Mouse (Mus musculus): ENCODE measurements around the gene Aldh9a1. TPM values are rescaled to one million over a fixed set of nuclear protein-coding genes. Genes with fewer than 3 reads are reported as not detected.

Gene Aldh9a1
- polyA plus RNA-seq, 1 experiment: 73.4 TPM

GRCm38 (mm10) chr1:167378019-167378418 lies 28.2 kb downstream of the Aldh9a1 start:
- Histone ChIP-seq H3K27ac (ENCODE audit: insufficient read depth, low read length) (no peak overlapping the region), H3K9me3 (replicated peaks; ENCODE audit: control insufficient read depth, insufficient read depth, low read length, poor library complexity, severe bottlenecking) (no peaks in the 10 kb centered on the region), H3K9ac (ENCODE audit: low read depth, poor library complexity, severe bottlenecking) (no peak overlapping the region), H3K4me3 (ENCODE audit: low read depth, low read length) (no peak overlapping the region), H3K27me3 (ENCODE audit: control insufficient read depth, insufficient read depth, low read length, poor library complexity, severe bottlenecking) (no peaks in the 10 kb centered on the region), H3K36me3 (ENCODE audit: control insufficient read depth, insufficient read depth, low read length, poor library complexity, severe bottlenecking) (no peaks in the 10 kb centered on the region), H3K4me1 (ENCODE audit: control insufficient read depth, insufficient read depth, low read length) (no peaks in the 10 kb centered on the region)
- TF ChIP-seq CTCF (IDR thresholded peaks at IDR 0.05; ENCODE audit: low read depth, low read length) (no peak), EP300 (IDR thresholded peaks at IDR 0.05; ENCODE audit: insufficient read depth, low read depth, low read length) (no peak), POLR2A (IDR thresholded peaks at IDR 0.05; ENCODE audit: insufficient read depth, low read length) (no peak)

- Histone ChIP-seq H3K27ac (ENCODE audit: insufficient read depth, low read length) (no peak overlapping the region), H3K9me3 (replicated peaks; ENCODE audit: control insufficient read depth, insufficient read depth, low read length, poor library complexity, severe bottlenecking) (no peaks in the 10 kb centered on the region), H3K4me3 (ENCODE audit: low read depth, low read length) (no peak overlapping the region), H3K9ac (ENCODE audit: low read depth, poor library complexity, severe bottlenecking) (no peak overlapping the region), H3K27me3 (ENCODE audit: control insufficient read depth, insufficient read depth, low read length, poor library complexity, severe bottlenecking) (no peaks in the 10 kb centered on the region), H3K36me3 (ENCODE audit: control insufficient read depth, insufficient read depth, low read length, poor library complexity, severe bottlenecking) (no peaks in the 10 kb centered on the region), H3K4me1 (ENCODE audit: control insufficient read depth, insufficient read depth, low read length) (peaks cover 2% of the 10 kb centered on the region)
- TF ChIP-seq EP300 (IDR thresholded peaks at IDR 0.05; ENCODE audit: insufficient read depth, low read depth, low read length) (no peak), POLR2A (IDR thresholded peaks at IDR 0.05; ENCODE audit: insufficient read depth, low read length) (no peak), CTCF (IDR thresholded peaks at IDR 0.05; ENCODE audit: low read depth, low read length) (no peak)
Measured at GRCm38 (mm10) chr1:167379751-167380150, 30.0 kb downstream of the Aldh9a1 start.

- Histone ChIP-seq H3K36me3 (ENCODE audit: control insufficient read depth, insufficient read depth, low read length, poor library complexity, severe bottlenecking) (no peaks in the 10 kb centered on the region), H3K4me1 (ENCODE audit: control insufficient read depth, insufficient read depth, low read length) (peaks cover 2% of the 10 kb centered on the region), H3K27me3 (ENCODE audit: control insufficient read depth, insufficient read depth, low read length, poor library complexity, severe bottlenecking) (no peaks in the 10 kb centered on the region), H3K4me3 (ENCODE audit: low read depth, low read length) (no peak overlapping the region), H3K9ac (ENCODE audit: low read depth, poor library complexity, severe bottlenecking) (no peak overlapping the region), H3K27ac (ENCODE audit: insufficient read depth, low read length) (no peak overlapping the region), H3K9me3 (replicated peaks; ENCODE audit: control insufficient read depth, insufficient read depth, low read length, poor library complexity, severe bottlenecking) (no peaks in the 10 kb centered on the region)
- no peak for TF ChIP-seq CTCF (IDR thresholded peaks at IDR 0.05; ENCODE audit: low read depth, low read length)
- no peak for TF ChIP-seq EP300 (IDR thresholded peaks at IDR 0.05; ENCODE audit: insufficient read depth, low read depth, low read length)
- TF ChIP-seq POLR2A (IDR thresholded peaks at IDR 0.05; ENCODE audit: insufficient read depth, low read length): no peak
Measured at GRCm38 (mm10) chr1:167380223-167380622, 30.4 kb downstream of the Aldh9a1 start.

DNA sequence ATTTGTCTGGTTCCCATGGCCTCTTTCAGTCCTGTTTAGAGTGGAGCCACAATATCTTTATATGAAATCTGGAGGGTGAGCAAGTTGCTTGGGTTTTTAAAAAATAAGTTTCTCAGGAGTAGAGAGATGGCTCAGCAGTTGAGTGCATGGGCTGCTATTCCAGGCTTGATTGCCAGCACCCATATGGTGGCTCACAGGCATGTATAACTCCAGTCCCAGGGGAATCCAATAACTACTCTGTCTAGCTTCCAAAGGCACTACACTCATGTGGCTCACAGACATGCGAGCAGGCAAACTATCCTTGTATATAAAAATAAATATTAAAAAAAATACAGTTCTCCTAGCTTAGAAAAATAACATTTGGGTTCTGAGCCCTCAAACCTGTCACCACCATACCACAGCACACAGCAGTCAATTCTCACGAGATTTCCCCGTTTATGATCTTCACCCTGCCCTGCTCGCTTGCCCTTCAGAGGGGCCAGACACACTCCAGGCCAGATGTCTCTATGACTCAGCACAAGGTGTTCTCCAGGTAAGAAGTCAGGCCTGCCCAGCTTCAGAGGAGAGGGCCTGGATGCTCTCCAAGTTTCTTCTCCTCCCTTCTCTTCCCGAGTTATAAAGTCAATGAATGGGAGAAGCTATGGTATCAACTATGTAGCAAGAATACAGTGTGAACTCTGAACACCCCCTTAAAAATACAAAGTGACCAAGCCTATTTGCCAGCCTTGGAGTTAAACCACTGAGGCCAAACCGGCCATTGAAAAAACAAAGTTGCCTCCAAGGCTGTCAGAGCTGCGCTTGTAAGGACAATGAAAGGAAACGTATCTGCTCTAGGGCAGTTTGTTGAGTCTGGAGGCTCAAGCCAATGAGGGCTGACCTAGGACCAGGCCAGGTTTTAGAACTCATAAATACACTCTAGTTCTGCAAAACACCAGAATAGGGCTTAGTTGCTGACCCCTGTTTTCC lies 31.5 kb downstream of the Aldh9a1 start:
- H3K9ac ChIP-seq (ENCODE audit: low read depth, poor library complexity, severe bottlenecking): no peak overlapping the region
- no peaks in the 10 kb centered on the region for H3K9me3 ChIP-seq (replicated peaks; ENCODE audit: control insufficient read depth, insufficient read depth, low read length, poor library complexity, severe bottlenecking)
- H3K36me3 ChIP-seq (ENCODE audit: control insufficient read depth, insufficient read depth, low read length, poor library complexity, severe bottlenecking): no peaks in the 10 kb centered on the region
- peaks cover 2% of the 10 kb centered on the region for H3K4me1 ChIP-seq (ENCODE audit: control insufficient read depth, insufficient read depth, low read length)
- no peaks in the 10 kb centered on the region for H3K27me3 ChIP-seq (ENCODE audit: control insufficient read depth, insufficient read depth, low read length, poor library complexity, severe bottlenecking)
- H3K27ac ChIP-seq (ENCODE audit: insufficient read depth, low read length): no peak overlapping the region
- no peak for TF ChIP-seq CTCF (IDR thresholded peaks at IDR 0.05; ENCODE audit: low read depth, low read length)
- no peak for TF ChIP-seq POLR2A (IDR thresholded peaks at IDR 0.05; ENCODE audit: insufficient read depth, low read length)
- no peak for TF ChIP-seq EP300 (IDR thresholded peaks at IDR 0.05; ENCODE audit: insufficient read depth, low read depth, low read length)
- no peak overlapping the region for H3K4me3 ChIP-seq (ENCODE audit: low read depth, low read length)

DNA sequence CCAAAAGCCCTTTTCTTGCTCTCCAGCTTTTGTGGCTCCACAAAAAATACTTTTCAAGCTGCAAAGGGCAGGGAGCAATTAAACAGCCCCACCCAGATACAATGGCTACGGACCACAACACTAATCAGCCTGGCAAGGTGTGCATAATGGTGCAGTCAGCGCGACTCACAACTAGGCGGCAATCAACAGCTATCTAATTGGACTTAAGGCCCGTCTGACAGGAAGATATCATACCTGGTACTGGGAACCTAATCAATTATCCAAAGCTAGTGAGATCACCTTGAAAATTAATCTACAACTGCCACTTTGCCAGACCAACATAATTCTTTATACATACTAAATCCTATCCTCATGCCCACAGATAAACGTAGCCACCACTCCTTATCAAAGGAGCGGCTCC lies 32.5 kb downstream of the Aldh9a1 start:
- Histone ChIP-seq H3K4me3 (ENCODE audit: low read depth, low read length) (no peak overlapping the region), H3K27ac (ENCODE audit: insufficient read depth, low read length) (no peak overlapping the region), H3K27me3 (ENCODE audit: control insufficient read depth, insufficient read depth, low read length, poor library complexity, severe bottlenecking) (no peaks in the 10 kb centered on the region), H3K9me3 (replicated peaks; ENCODE audit: control insufficient read depth, insufficient read depth, low read length, poor library complexity, severe bottlenecking) (no peaks in the 10 kb centered on the region), H3K9ac (ENCODE audit: low read depth, poor library complexity, severe bottlenecking) (no peak overlapping the region), H3K36me3 (ENCODE audit: control insufficient read depth, insufficient read depth, low read length, poor library complexity, severe bottlenecking) (no peaks in the 10 kb centered on the region), H3K4me1 (ENCODE audit: control insufficient read depth, insufficient read depth, low read length) (peaks cover 2% of the 10 kb centered on the region)
- no peak for TF ChIP-seq POLR2A (IDR thresholded peaks at IDR 0.05; ENCODE audit: insufficient read depth, low read length)
- no peak for TF ChIP-seq CTCF (IDR thresholded peaks at IDR 0.05; ENCODE audit: low read depth, low read length)
- no peak for TF ChIP-seq EP300 (IDR thresholded peaks at IDR 0.05; ENCODE audit: insufficient read depth, low read depth, low read length)

DNA sequence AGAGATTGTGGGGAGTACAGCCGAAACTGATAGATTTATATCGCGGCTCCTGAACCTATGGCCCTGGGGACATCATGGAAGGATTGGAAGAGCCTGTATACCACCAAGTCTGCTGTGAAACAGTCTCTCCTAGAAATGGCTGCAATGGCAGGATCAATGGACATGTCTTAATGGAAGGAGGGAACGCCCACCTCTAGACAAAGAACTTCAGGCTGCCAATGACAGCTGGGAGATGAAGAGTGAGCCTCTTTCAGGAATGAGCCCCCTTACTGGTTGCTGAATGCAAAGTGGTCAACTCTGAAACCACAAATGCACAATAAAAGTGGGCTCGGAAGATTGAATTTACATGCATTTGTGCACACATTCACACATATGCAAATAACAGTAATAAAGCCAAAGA lies 33.0 kb downstream of the Aldh9a1 start:
- Histone ChIP-seq H3K9me3 (replicated peaks; ENCODE audit: control insufficient read depth, insufficient read depth, low read length, poor library complexity, severe bottlenecking) (no peaks in the 10 kb centered on the region), H3K4me1 (ENCODE audit: control insufficient read depth, insufficient read depth, low read length) (peaks cover 2% of the 10 kb centered on the region), H3K36me3 (ENCODE audit: control insufficient read depth, insufficient read depth, low read length, poor library complexity, severe bottlenecking) (no peaks in the 10 kb centered on the region), H3K9ac (ENCODE audit: low read depth, poor library complexity, severe bottlenecking) (no peak overlapping the region), H3K4me3 (ENCODE audit: low read depth, low read length) (no peak overlapping the region), H3K27ac (ENCODE audit: insufficient read depth, low read length) (no peak overlapping the region), H3K27me3 (ENCODE audit: control insufficient read depth, insufficient read depth, low read length, poor library complexity, severe bottlenecking) (no peaks in the 10 kb centered on the region)
- no peak for TF ChIP-seq POLR2A (IDR thresholded peaks at IDR 0.05; ENCODE audit: insufficient read depth, low read length)
- no peak for TF ChIP-seq EP300 (IDR thresholded peaks at IDR 0.05; ENCODE audit: insufficient read depth, low read depth, low read length)
- TF ChIP-seq CTCF (IDR thresholded peaks at IDR 0.05; ENCODE audit: low read depth, low read length): no peak
